In genomic region chr4:65608112-65608511, GRCm38 (mm10) we compare ENCODE assay signal across 10 mouse cellular contexts.
"Had no signal": no experiment of that assay in that cellular context is flagged by ENCODE, and none has a peak within 500 bp of the region (broad histone marks: within the 10 kb centered on the region; RNA-seq: fewer than 3 reads in every experiment).

No protein-coding gene starts in this region.

- H3K27me3 ChIP-seq: liver, embryonic 13.5 days had no signal

- H3K4me3 ChIP-seq: liver, embryonic 13.5 days had no signal

- H3K27ac ChIP-seq: left cerebral cortex, adult 2 months; liver, embryonic 13.5 days had no signal

- DNase-seq: kidney, postnatal 10 days; kidney, postnatal 36 days; layer of hippocampus, postnatal 36 days; liver, embryonic 13.5 days; lung, adult 2 months; lung, postnatal 14 days; lung, postnatal 4 days; midbrain, embryonic 14.5 days; thymus, postnatal 25 days had no signal
